Mouse (Mus musculus): ENCODE data around the gene Rgma.

Gene Rgma

GRCm38 (mm10) chr7:73433637-73434335 lies 58.5 kb downstream of the Rgma start:
- no peak for DNase-seq (ENCODE audit: low spot score in 2 of 2)

- DNase-seq (ENCODE audit: low spot score in 2 of 2): no peak
Measured at GRCm38 (mm10) chr7:73434336-73434677, 59.0 kb downstream of the Rgma start.

DNA sequence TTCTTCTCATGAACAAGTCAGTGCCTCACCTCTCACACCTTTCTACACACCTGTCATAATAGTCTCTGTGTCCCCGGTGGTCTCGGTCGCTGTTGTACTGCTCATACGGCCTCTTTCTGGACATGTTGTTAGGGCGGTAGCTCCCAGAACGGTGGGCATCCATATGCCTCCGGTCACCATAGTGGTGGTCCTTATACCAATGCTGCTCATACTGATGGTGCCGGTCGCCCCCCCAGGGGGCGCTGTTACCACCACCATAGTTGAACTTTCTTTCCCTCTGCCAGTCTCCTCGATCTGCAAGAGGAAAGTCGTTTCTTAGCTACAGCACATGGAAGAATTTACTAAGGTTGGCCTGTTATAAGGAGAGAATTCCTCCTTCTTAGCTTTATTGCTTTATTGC lies 60.4 kb downstream of the Rgma start:
- DNase-seq (ENCODE audit: low spot score in 2 of 2): no peak

DNA sequence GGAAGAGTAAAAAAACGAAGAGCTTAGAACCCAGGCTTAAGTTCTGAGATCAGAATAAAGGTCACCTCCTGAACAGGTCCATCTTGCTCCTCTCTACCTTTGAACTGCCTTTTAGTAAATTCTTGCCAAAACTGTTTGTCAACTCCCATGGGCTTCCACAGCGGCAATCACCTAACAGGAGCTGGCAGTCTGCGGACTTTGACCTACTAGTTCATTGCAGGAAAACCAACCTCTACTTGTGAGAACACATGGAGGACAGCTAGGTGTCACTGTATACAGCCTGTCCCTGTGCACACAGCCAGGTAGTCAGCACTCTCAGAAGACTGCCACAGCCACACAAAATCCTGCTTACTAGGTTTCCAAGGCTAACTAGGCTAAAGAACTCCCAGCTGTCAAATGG lies 66.5 kb downstream of the Rgma start:
- no peak for DNase-seq (ENCODE audit: low spot score in 2 of 2)

DNA sequence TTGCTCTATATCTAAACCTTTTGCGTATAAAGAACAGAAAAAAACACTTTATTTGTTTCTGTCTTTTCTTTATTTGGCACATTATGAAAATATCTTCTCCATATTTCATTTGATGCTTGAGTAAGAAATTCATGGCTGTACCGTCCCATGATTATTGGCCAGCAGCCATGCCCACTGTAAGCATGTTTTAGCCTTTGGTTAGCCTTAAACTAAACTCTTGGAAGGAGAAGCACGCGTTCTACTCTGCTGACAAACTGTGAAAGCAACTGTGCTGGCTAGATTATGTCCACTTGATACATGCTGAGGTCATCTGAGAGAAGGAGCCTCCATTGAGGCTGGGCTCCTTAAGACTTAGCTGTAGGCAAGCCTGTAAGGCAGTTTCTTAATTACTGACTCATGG lies 66.9 kb downstream of the Rgma start:
- DNase-seq (ENCODE audit: low spot score in 2 of 2): no peak

GRCm38 (mm10) chr7:73451594-73451993 lies 76.3 kb downstream of the Rgma start:
- DNase-seq (ENCODE audit: low spot score in 2 of 2): no peak

DNA sequence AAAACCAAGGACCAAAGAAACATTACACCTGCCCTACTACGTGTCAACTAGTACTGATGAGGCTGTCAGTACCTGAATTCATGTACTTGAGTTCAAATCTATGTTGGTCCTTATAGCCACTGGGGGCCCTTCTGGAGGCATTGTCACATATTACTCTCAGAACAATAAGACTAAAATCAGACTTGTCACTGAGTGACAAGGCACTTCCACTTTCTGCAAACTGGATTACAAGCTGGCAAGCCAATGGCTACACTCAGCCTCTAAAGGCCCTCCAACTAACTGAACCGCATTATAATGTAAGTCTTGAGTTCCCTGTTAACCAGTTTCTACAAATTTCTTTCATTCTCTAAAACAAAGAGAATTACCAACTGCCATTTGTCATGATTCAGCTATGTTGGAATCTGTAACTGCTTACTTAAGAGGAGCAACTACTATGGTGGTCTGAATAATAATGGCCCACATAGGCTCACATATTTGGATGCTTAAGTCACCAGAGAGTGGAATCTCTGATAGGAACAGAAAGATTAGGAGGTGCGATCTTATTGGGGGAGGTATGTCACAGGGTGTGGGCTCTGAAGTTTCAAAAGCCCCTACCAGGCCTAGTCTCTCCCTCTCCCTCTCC lies 77.0 kb downstream of the Rgma start:
- DNase-seq (ENCODE audit: low spot score in 2 of 2): no peak

DNA sequence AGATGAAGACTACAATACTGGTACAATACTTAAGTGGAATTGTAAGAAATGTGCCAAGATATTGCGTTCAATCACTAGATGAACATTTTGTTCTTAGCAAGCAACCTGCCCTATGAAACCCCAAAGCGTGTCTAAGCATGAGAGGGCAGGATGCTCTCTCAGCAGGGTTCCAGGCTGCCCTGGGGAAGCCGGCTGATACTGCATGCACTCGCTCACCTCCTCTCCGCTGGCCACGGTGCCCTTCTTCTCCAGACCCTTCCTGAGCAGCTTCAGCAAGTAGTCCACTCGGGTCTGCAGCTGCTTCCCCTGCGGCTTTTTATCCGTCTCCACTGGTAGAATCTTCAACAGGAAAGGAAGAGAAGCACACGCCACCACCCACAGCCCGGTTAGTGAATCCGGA lies 78.8 kb downstream of the Rgma start:
- DNase-seq (ENCODE audit: low spot score in 2 of 2): no peak

GRCm38 (mm10) chr7:73463546-73463945 lies 88.2 kb downstream of the Rgma start:
- DNase-seq (ENCODE audit: low spot score in 2 of 2): no peak

DNA sequence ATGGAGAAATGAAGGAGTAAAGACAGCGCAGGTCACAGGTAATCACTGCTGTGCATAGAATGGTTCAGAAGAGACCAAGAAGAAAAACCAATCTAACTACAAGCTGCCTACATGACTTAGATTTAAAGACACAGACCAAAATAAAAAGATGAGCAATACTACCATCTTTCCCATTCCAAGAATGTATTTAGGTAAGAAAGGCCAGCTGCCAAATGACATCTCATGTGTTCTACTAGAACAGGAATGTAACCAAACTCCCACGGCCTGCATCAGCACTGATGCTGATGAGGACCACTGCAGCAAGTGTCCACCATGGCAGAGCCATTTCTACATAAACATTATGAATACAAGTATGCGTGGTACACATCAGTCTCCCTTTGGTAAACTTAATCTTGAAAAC lies 92.4 kb downstream of the Rgma start:
- no peak for DNase-seq (ENCODE audit: low spot score in 2 of 2)

All from frontal cortex, postnatal 14 days (tissue).